Mouse (Mus musculus): ENCODE data around the gene Atxn1l.

Gene Atxn1l

GRCm38 (mm10) chr8:109731012-109731411 lies 6.5 kb downstream of the Atxn1l start:
- DNase-seq (ENCODE audit: low spot score), result no peak

- no peak for DNase-seq (ENCODE audit: low spot score)
These were observed 12.4 kb downstream of the Atxn1l start for GRCm38 (mm10) chr8:109725106-109725505.

- no peak for DNase-seq (ENCODE audit: low spot score)
These were observed 22.6 kb downstream of the Atxn1l start for GRCm38 (mm10) chr8:109714961-109715360.

- DNase-seq (ENCODE audit: low spot score), result no peak
These were observed 25.0 kb downstream of the Atxn1l start for GRCm38 (mm10) chr8:109712521-109712920.

- DNase-seq (ENCODE audit: low spot score), result no peak
These were observed 29.6 kb downstream of the Atxn1l start for GRCm38 (mm10) chr8:109707921-109708320.

GRCm38 (mm10) chr8:109706874-109707237 lies 30.7 kb downstream of the Atxn1l start:
- peak; percentile 72 for DNase-seq (ENCODE audit: low spot score)

GRCm38 (mm10) chr8:109706076-109706873 lies 31.3 kb downstream of the Atxn1l start:
- DNase-seq (ENCODE audit: low spot score), result no peak

GRCm38 (mm10) chr8:109705320-109706075 lies 32.0 kb downstream of the Atxn1l start, which contains the start of gene Zfp821:
Gene Zfp821 (plus strand): TSS chr8:109705546.
- peak; percentile 63 for DNase-seq (ENCODE audit: low spot score)

- no peak for DNase-seq (ENCODE audit: low spot score)
These were observed 32.8 kb downstream of the Atxn1l start for GRCm38 (mm10) chr8:109704565-109705319.

GRCm38 (mm10) chr8:109698477-109698876 lies 39.1 kb downstream of the Atxn1l start:
- no peak for DNase-seq (ENCODE audit: low spot score)

GRCm38 (mm10) chr8:109697754-109698153 lies 39.8 kb downstream of the Atxn1l start:
- DNase-seq (ENCODE audit: low spot score), result no peak

- no peak for DNase-seq (ENCODE audit: low spot score)
These were observed 43.4 kb downstream of the Atxn1l start for GRCm38 (mm10) chr8:109694154-109694553.

- DNase-seq (ENCODE audit: low spot score), result peak; percentile 98
These were observed 44.2 kb downstream of the Atxn1l start, which contains the start of gene Ist1 for GRCm38 (mm10) chr8:109693146-109693900. Gene Ist1 (minus strand): TSS chr8:109693260.

- DNase-seq (ENCODE audit: low spot score), result no peak
These were observed 44.9 kb downstream of the Atxn1l start for GRCm38 (mm10) chr8:109692443-109693145.

- peak; percentile 24 for DNase-seq (ENCODE audit: low spot score)
These were observed 45.8 kb downstream of the Atxn1l start for GRCm38 (mm10) chr8:109691769-109692168.

GRCm38 (mm10) chr8:109687248-109687647 lies 50.3 kb downstream of the Atxn1l start:
- DNase-seq (ENCODE audit: low spot score), result no peak

GRCm38 (mm10) chr8:109682120-109682519 lies 55.4 kb downstream of the Atxn1l start:
- no peak for DNase-seq (ENCODE audit: low spot score)

- DNase-seq (ENCODE audit: low spot score), result no peak
These were observed 56.0 kb downstream of the Atxn1l start for GRCm38 (mm10) chr8:109681535-109681934.

Data from adipocyte (in vitro differentiated cells).